Mouse (Mus musculus): ENCODE data around the gene Suv39h1.

Suv39h1 gene

GRCm38 (mm10) chrX:8024795-8025194 is 49.8 kb downstream of the Suv39h1 start:
- no peak for DNase-seq

- DNase-seq = no peak
Observed at GRCm38 (mm10) chrX:8020111-8020778, 54.3 kb downstream of the Suv39h1 start.

DNA sequence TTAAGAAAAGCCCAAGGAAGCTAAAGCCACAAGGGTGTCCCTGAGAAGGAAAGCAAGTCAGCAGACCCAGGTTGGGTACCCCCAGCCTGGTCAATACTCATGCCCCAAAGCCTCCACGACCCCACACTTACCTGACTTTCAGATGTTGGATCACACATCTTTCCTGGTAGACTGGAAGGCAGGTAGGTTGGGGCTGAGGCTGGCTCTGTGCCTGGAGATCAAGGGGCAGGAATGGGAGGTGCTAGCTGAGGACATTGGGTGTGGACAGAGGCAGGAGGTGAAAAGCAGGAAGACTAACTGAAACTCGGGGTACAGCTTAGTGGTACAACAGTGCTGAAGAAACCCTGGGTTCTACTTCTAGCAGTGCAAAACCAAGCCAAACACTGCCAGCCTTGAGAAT is 56.3 kb downstream of the Suv39h1 start, which contains the start of gene Glod5:
Gene Glod5 (minus strand): TSS at position 207 of the 400 bp plus-strand sequence.
- peak; percentile 58 for DNase-seq

DNA sequence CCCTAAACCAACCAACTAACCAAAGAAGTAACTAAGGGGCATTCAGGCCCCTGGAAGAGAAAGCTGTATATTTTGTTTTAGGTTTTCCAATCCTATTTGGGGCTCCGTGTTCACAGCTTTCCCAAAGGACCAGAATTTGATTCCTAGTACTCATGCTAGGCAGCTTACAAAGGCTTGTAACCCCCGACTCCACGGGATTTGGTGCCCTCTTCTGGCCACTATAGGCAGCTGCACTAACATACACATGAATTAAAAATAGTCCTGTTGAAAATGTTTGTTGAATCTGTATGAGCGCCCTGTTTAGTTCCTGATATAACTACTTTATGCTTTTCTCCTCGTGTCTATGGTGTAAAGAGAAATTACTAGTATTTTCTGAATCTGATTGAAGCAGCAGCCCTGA is 57.4 kb downstream of the Suv39h1 start:
- peak; percentile 58 for DNase-seq

- DNase-seq = peak; percentile 14
Observed at GRCm38 (mm10) chrX:8015675-8016074, 58.9 kb downstream of the Suv39h1 start.

DNA sequence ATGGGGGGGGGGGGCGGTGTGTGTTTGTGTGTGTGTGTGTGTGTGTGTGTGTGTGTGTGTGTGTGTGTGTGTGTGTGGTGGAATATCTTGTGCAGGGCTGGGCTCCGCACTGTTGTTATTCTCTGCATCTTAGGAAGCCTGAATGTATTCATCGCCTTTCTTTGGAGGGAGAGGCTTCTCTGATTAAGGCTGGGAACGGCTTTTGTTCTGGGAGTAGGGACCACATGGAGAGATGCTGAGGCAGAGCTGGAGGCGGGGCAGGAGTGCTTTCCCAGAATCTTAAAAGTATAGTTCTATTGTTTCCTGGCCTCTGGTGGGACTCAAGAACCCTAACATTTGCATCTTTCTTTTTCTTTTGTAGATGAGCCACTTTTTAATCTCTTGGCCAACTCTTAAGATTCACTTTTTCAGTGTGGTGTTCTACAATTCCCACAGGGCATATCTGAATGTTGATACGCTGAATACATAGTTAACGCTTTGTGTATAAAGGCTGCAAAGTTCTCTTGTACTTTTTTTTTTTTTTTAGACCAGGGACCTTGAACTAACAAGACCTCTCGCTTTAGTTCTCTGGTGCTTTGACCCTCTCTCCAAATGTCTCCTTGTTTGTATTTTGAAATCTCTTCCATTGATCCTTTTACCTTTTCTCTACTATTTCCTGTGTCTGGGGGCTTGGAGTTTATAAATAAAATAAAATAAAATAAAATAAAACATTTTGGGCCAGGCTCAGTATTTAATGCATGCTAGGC is 60.8 kb downstream of the Suv39h1 start:
- no peak for DNase-seq

DNA sequence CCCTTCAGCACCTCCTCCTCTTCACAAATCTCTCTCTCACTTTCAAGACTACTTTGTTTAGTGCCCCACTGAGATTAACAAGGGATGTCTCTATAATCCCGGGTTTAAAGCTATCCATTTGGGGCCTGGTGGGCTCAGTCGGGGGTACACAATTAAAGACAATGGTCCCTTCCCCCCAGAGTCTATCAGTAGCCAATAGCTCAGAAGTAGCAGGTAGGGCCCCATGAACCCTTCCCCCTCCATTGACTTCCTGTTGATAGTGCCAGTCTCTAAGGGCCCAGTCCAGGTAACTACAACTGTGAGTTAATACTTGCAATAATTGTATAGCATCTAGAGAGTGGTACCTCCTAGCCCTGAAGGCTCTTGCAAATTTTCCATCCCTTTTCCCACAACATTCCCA is 61.4 kb downstream of the Suv39h1 start:
- DNase-seq = no peak
